Mouse (Mus musculus): Measurements from ENCODE around the gene Olfr714. TPM values are rescaled to one million over a fixed set of nuclear protein-coding genes. Genes with fewer than 3 reads are reported as not detected.

Olfr714 gene
- total RNA-seq (2021) (not detected), polyA plus RNA-seq (2012; rRNA removed) (not detected in 2 replicates)
- long read RNA-seq = 0 reads

DNA sequence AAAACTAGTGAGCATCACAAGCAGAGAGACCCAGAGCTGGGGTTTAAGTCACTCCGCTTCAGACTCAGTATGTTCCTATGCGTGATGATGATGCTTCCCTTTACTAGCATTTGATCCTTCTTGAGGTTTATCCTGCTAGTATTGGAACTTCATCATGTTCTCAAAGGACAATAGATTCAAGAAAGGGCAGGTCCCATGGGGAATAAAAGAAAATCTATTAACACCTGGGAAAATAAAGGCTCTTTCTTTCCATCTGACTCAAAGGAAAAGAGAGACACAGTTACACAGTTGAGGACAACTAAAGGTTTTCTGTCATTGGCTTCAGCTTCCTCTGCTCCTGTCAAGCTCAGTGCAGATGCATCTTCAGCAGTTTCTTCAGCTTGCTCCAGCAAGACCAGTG lies at the start of gene Olfr714:
TSS of gene Olfr714 (plus strand) at position 301 of the 400 bp plus-strand sequence.
- Histone ChIP-seq H3K9ac (ENCODE audit: low read depth, low read length) (no peak within 1 kb of the TSS), H3K27me3 (ENCODE audit: control insufficient read depth, insufficient read depth, low read length) (no peaks in the 10 kb centered on the region), H3K36me3 (ENCODE audit: control insufficient read depth, insufficient read depth, low read length) (no peaks in the 10 kb centered on the region), H3K4me3 (no peak within 1 kb of the TSS), H3K79me2 (replicated peaks; ENCODE audit: control insufficient read depth, insufficient read depth, low read length) (no peaks in the 10 kb centered on the region), H3K27ac (no peak within 1 kb of the TSS), H3K4me1 (ENCODE audit: control insufficient read depth, insufficient read depth, low read length) (no peaks in the 10 kb centered on the region)
- 89% methylated on average over 2 of the region's 2 CpGs for WGBS
- DNase-seq = no peak
- TF ChIP-seq CTCF (IDR thresholded peaks at IDR 0.05) (no peak), POLR2A (IDR thresholded peaks at IDR 0.05; ENCODE audit: insufficient read depth, low read depth, low read length) (no peak), EP300 (IDR thresholded peaks at IDR 0.05; ENCODE audit: insufficient read depth, low read depth, low read length) (no peak)
- intact Hi-C loops (cut with DNase I) = loop anchor here (10.0 kb wide), 1 partner anchor 56 kb away; no protein-coding TSS in a partner anchor

DNA sequence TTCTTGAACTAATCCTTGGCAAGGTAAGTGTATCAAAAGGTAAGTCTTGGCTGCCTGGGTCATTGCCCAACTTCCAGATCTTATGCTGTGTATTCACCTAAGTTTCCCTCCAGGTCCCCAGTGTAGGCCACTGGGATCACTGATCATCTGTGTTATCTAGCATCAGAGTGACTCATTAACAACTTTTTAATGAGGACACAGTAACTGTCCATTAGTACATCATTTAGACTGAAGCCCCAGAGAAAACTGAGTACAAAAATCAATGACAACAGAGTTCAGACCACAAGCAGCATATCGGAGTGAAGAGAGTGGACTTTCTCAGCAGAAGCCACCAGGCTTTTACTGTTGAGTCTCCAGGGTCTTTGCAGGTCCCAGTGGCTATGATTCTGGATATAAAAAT lies 39.9 kb upstream of the Olfr714 start, which contains the start of gene Olfr713:
TSS of gene Olfr713 (plus strand) at position 301 of the 400 bp plus-strand sequence.
- TF ChIP-seq CTCF (IDR thresholded peaks at IDR 0.05) (no peak), POLR2A (IDR thresholded peaks at IDR 0.05; ENCODE audit: insufficient read depth, low read depth, low read length) (no peak), EP300 (IDR thresholded peaks at IDR 0.05; ENCODE audit: insufficient read depth, low read depth, low read length) (no peak)
- no peak for DNase-seq
- intact Hi-C loops (cut with DNase I) = no loop called here

DNA sequence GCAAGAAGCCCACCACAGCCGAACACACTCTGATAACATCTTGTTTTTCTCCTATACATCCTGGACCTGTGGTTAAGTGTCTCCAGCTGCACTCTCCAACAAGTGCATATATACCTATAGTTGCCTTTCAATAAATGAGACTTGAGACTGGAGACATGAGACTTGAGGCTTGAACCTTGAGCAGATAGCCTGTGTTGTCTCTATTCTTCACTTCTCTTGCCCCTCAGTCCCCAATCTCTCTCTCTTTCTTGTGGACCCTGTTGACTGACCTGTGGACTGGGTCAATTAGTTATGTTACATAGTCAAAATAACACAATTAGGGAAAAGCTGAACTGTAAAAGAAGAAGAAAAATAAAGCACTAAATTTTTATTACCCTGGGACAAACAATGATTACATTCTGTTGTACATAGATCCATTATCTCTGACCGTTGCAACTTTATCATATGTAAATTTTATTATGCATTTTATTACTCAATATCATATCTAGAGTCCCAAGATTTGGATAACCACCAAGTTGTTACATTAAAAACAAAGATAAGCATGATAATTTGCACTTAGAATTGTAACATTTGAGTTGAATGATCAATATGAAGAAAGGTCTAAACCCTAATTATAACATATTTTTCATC lies 30.7 kb upstream of the Olfr714 start:
- H3K36me3 ChIP-seq (ENCODE audit: control insufficient read depth, insufficient read depth, low read length) = no peaks in the 10 kb centered on the region
- no peaks in the 10 kb centered on the region for H3K79me2 ChIP-seq (replicated peaks; ENCODE audit: control insufficient read depth, insufficient read depth, low read length)
- intact Hi-C loops (cut with DNase I) = no loop called here
- TF ChIP-seq CTCF (IDR thresholded peaks at IDR 0.05) (no peak), EP300 (IDR thresholded peaks at IDR 0.05; ENCODE audit: insufficient read depth, low read depth, low read length) (no peak), POLR2A (IDR thresholded peaks at IDR 0.05; ENCODE audit: insufficient read depth, low read depth, low read length) (no peak)
- no peak overlapping the region for H3K27ac ChIP-seq
- no peak for DNase-seq
- WGBS = 44% methylated on average over 2 of the region's 2 CpGs
- H3K9ac ChIP-seq (ENCODE audit: low read depth, low read length) = no peak overlapping the region
- no peak overlapping the region for H3K4me3 ChIP-seq
- H3K4me1 ChIP-seq (ENCODE audit: control insufficient read depth, insufficient read depth, low read length) = no peaks in the 10 kb centered on the region
- no peaks in the 10 kb centered on the region for H3K27me3 ChIP-seq (ENCODE audit: control insufficient read depth, insufficient read depth, low read length)

More for the DNA sequence above, 39.9 kb upstream of the Olfr714 start, which contains the start of gene Olfr713:
- Histone ChIP-seq H3K4me1 (ENCODE audit: control insufficient read depth, insufficient read depth, low read length) (no peaks in the 10 kb centered on the region), H3K27ac (no peak within 1 kb of the TSS), H3K4me3 (no peak within 1 kb of the TSS), H3K36me3 (ENCODE audit: control insufficient read depth, insufficient read depth, low read length) (no peaks in the 10 kb centered on the region), H3K79me2 (replicated peaks; ENCODE audit: control insufficient read depth, insufficient read depth, low read length) (no peaks in the 10 kb centered on the region), H3K9ac (ENCODE audit: low read depth, low read length) (no peak within 1 kb of the TSS), H3K27me3 (ENCODE audit: control insufficient read depth, insufficient read depth, low read length) (no peaks in the 10 kb centered on the region)
- WGBS = 73% methylated on average over 1 of the region's 1 CpGs

DNA sequence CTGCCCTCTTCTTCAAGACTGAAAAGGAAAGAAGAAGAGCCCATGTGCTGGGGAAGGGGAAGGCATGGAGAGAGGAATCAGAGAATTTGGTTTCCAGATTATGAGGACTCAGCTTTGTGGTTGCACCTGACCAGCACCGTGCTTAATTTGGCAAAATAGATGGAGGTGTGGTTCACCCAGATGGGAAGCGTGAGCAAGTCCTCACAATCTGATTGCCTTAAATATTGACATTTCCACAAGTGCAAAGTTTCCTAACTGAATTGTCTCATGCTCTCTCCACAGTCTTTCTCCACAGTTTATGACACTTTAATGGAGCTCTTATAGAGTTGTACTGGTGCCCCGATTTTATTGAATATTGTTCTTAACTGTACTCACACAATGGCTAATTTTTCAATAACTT lies 27.6 kb upstream of the Olfr714 start:
- TF ChIP-seq CTCF (IDR thresholded peaks at IDR 0.05) (no peak), POLR2A (IDR thresholded peaks at IDR 0.05; ENCODE audit: insufficient read depth, low read depth, low read length) (no peak), EP300 (IDR thresholded peaks at IDR 0.05; ENCODE audit: insufficient read depth, low read depth, low read length) (no peak)
- Histone ChIP-seq H3K4me3 (no peak overlapping the region), H3K27ac (no peak overlapping the region), H3K79me2 (replicated peaks; ENCODE audit: control insufficient read depth, insufficient read depth, low read length) (no peaks in the 10 kb centered on the region), H3K9ac (ENCODE audit: low read depth, low read length) (no peak overlapping the region), H3K36me3 (ENCODE audit: control insufficient read depth, insufficient read depth, low read length) (no peaks in the 10 kb centered on the region), H3K27me3 (ENCODE audit: control insufficient read depth, insufficient read depth, low read length) (no peaks in the 10 kb centered on the region), H3K4me1 (ENCODE audit: control insufficient read depth, insufficient read depth, low read length) (no peaks in the 10 kb centered on the region)
- 66% methylated on average over 3 of the region's 3 CpGs for WGBS
- no peak for DNase-seq
- intact Hi-C loops (cut with DNase I) = no loop called here

DNA sequence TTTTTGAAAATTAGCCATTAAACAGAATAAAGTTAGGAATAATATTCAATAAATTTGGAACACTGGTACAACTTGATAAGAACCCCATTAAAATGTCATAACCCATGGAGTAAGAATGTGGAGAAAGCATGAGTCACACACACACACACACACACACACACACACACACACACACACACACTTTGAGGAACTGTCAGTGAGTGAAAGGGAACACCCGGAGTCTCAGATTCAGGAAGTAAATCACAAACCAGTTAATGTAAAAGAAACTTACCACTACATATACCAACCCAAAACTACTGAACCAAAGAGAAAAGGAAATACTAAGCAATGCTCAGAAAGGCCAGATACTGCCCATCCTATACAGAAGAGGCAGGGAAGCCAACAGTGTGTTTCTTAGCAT lies 26.4 kb upstream of the Olfr714 start:
- 44% methylated on average over 1 of the region's 1 CpGs for WGBS
- TF ChIP-seq POLR2A (IDR thresholded peaks at IDR 0.05; ENCODE audit: insufficient read depth, low read depth, low read length) (no peak), EP300 (IDR thresholded peaks at IDR 0.05; ENCODE audit: insufficient read depth, low read depth, low read length) (no peak), CTCF (IDR thresholded peaks at IDR 0.05) (no peak)
- DNase-seq = no peak
- intact Hi-C loops (cut with DNase I) = no loop called here
- Histone ChIP-seq H3K36me3 (ENCODE audit: control insufficient read depth, insufficient read depth, low read length) (no peaks in the 10 kb centered on the region), H3K27ac (no peak overlapping the region), H3K9ac (ENCODE audit: low read depth, low read length) (no peak overlapping the region), H3K79me2 (replicated peaks; ENCODE audit: control insufficient read depth, insufficient read depth, low read length) (no peaks in the 10 kb centered on the region), H3K4me3 (no peak overlapping the region), H3K4me1 (ENCODE audit: control insufficient read depth, insufficient read depth, low read length) (no peaks in the 10 kb centered on the region), H3K27me3 (ENCODE audit: control insufficient read depth, insufficient read depth, low read length) (no peaks in the 10 kb centered on the region)

DNA sequence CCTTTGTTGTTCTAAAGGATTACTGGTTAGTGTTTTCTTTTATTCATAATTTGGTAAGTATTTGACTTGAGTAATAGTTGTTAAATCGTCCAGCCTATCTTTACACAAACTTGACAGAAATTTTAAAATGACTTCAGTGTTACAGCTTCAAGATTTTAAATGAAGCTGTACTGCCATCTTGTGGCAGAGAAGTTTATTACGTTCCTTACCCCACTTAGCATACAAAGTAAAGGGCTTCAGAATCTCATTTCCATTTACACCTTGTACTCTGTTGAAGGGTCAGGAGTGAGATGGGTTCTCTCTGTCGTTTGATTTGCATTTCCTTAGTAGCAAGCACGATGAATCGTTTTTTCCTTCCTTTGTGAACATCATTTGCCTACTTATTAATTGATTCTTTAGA lies 24.9 kb upstream of the Olfr714 start:
- 3% methylated on average over 5 of the region's 5 CpGs for WGBS
- TF ChIP-seq EP300 (IDR thresholded peaks at IDR 0.05; ENCODE audit: insufficient read depth, low read depth, low read length) (no peak), CTCF (IDR thresholded peaks at IDR 0.05) (peak; percentile 79)
- H3K4me1 ChIP-seq (ENCODE audit: control insufficient read depth, insufficient read depth, low read length) = no peaks in the 10 kb centered on the region
- no peaks in the 10 kb centered on the region for H3K79me2 ChIP-seq (replicated peaks; ENCODE audit: control insufficient read depth, insufficient read depth, low read length)
- no peaks in the 10 kb centered on the region for H3K36me3 ChIP-seq (ENCODE audit: control insufficient read depth, insufficient read depth, low read length)
- H3K4me3 ChIP-seq = no peak overlapping the region
- H3K27me3 ChIP-seq (ENCODE audit: control insufficient read depth, insufficient read depth, low read length) = no peaks in the 10 kb centered on the region
- no peak overlapping the region for H3K27ac ChIP-seq
- DNase-seq = no peak
- no peak overlapping the region for H3K9ac ChIP-seq (ENCODE audit: low read depth, low read length)
- intact Hi-C loops (cut with DNase I) = no loop called here
